Mouse (Mus musculus): Measurements from ENCODE around the gene Cbfa2t2.

DNA sequence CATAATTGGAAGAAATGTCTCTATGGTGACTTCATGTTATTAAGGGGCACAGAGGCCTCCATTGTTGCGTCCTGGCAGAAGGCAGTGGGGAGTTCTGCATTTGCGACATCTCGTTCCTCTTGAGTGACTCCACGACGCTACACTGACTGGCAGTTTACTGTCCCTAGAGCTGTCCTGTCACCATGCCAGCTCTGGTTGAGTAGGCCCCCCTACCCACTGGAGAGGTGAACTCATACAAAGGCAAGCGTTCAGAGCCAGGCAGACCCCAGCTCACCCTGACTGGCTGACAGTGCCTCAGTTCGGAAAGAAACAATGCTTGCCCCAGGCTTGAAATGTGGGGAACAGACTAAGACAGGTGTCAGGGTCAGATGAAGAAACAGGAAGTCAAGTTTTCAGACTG lies 138.0 kb downstream of the Cbfa2t2 start:
- TF ChIP-seq CTCF (IDR thresholded peaks at IDR 0.05; ENCODE audit: extremely low read depth, insufficient read length, insufficient replicate concordance, low read depth, low read length): no peak
- no peak for TF ChIP-seq POLR2A (IDR thresholded peaks at IDR 0.05; ENCODE audit: low read depth, low read length)
